Mouse (Mus musculus): Measurements from ENCODE around the gene Usp45.

GRCm38 (mm10) chr4:21879565-21880220 is 112.7 kb downstream of the Usp45 start, which contains the start of gene Coq3:
- TF ChIP-seq CTCF (IDR thresholded peaks at IDR 0.05; ENCODE audit: borderline replicate concordance, insufficient read depth, low read depth, low read length) (no peak), POLR2A (IDR thresholded peaks at IDR 0.05; ENCODE audit: borderline replicate concordance, insufficient read depth, low read length) (peak; percentile 70; the same call in 1 of the 2 replicates)

Measured in cerebellum, adult 2 months (tissue).